Mouse (Mus musculus) mouse trophoblast stem cell (cell line): ENCODE data around the gene Lce1e.
"Not testable (repeated sequence)": the region's sequence is repeated elsewhere in the genome, so short reads cannot be mapped to it uniquely, and the experiment has no call there.

Source experiments
- in situ Hi-C, 2 experiments: fragments of 300-500 bp; cut with MseI, MboI; formaldehyde crosslinking; loops; 2 replicates in 1 of 2; 3 replicates in 1 of 2; pipeline ENCODE4 v1.15.1; 2025

Gene Lce1e

GRCm38 (mm10) chr3:92708974-92709373, at the start of gene Lce1e:
Gene Lce1e, minus strand, starts transcription at chr3:92709074.
- in situ Hi-C loops = no loop called here

- in situ Hi-C loops = loop anchor here in 1 of 2 experiments (25.0 kb wide), 1 partner anchor 616 kb away; the partner anchor contains the start of gene Lelp1
Observed at GRCm38 (mm10) chr3:92753197-92753596, 44.3 kb upstream of the Lce1e start.

- in situ Hi-C loops = loop anchor here in 1 of 2 experiments (25.0 kb wide), 1 partner anchor 615 kb away; the partner anchor contains the start of gene Lelp1
Observed at GRCm38 (mm10) chr3:92752238-92752637, 43.4 kb upstream of the Lce1e start, which contains the start of gene Lce1g. Gene Lce1g, minus strand, starts transcription at chr3:92752338.

GRCm38 (mm10) chr3:92738996-92739395, 30.1 kb upstream of the Lce1e start, which contains the start of gene Gm38119:
Gene Gm38119, minus strand, starts transcription at chr3:92739096.
- in situ Hi-C loops = no loop called here

GRCm38 (mm10) chr3:92722631-92723030, 13.8 kb upstream of the Lce1e start:
- in situ Hi-C loops = no loop called here

- in situ Hi-C loops = no loop called here
Observed at GRCm38 (mm10) chr3:92720250-92720649, 11.4 kb upstream of the Lce1e start, which contains the start of gene Lce1f. Gene Lce1f, minus strand, starts transcription at chr3:92720350.

GRCm38 (mm10) chr3:92715122-92715521, 6.2 kb upstream of the Lce1e start:
- in situ Hi-C loops = no loop called here

- in situ Hi-C loops = no loop called here
Observed at GRCm38 (mm10) chr3:92694613-92695012, 14.3 kb downstream of the Lce1e start.

GRCm38 (mm10) chr3:92691688-92692087, 17.2 kb downstream of the Lce1e start:
- in situ Hi-C loops = no loop called here

- in situ Hi-C loops = not testable (repeated sequence)
Observed at GRCm38 (mm10) chr3:92689154-92689553, 19.7 kb downstream of the Lce1e start.

GRCm38 (mm10) chr3:92687110-92687509, 21.8 kb downstream of the Lce1e start, which contains the start of gene Lce1d:
Gene Lce1d, minus strand, starts transcription at chr3:92687210.
- in situ Hi-C loops = no loop called here

GRCm38 (mm10) chr3:92678947-92679346, 29.9 kb downstream of the Lce1e start, which contains the start of gene Lce1c:
Gene Lce1c, plus strand, starts transcription at chr3:92679247.
- in situ Hi-C loops = no loop called here

- in situ Hi-C loops = no loop called here
Observed at GRCm38 (mm10) chr3:92670215-92670614, 38.7 kb downstream of the Lce1e start, which contains the start of gene Lce1a2. Gene Lce1a2, minus strand, starts transcription at chr3:92670315.
